Mouse (Mus musculus): ENCODE results near the gene Tpra1.

The Tpra1 gene

GRCm38 (mm10) chr6:88890832-88891231 lies 11.2 kb upstream of the Tpra1 start:
- DNase-seq (ENCODE audit: low read depth, low spot score) = no peak

- no peak for DNase-seq (ENCODE audit: low read depth, low spot score)
Measured at GRCm38 (mm10) chr6:88893559-88893958, 8.5 kb upstream of the Tpra1 start.

GRCm38 (mm10) chr6:88895943-88896342 lies 6.1 kb upstream of the Tpra1 start:
- no peak for DNase-seq (ENCODE audit: low read depth, low spot score)

- DNase-seq (ENCODE audit: low read depth, low spot score) = no peak
Measured at GRCm38 (mm10) chr6:88897246-88897645, 4.8 kb upstream of the Tpra1 start.

- DNase-seq (ENCODE audit: low read depth, low spot score) = peak; percentile 93
Measured at GRCm38 (mm10) chr6:88898534-88899048, 3.5 kb upstream of the Tpra1 start, which contains the start of gene Mcm2. Gene Mcm2 (minus strand): TSS chr6:88898780.

- no peak for DNase-seq (ENCODE audit: low read depth, low spot score)
Measured at GRCm38 (mm10) chr6:88899086-88899485, 3.0 kb upstream of the Tpra1 start.

- no peak for DNase-seq (ENCODE audit: low read depth, low spot score)
Measured at GRCm38 (mm10) chr6:88899628-88900027, 2.4 kb upstream of the Tpra1 start.

GRCm38 (mm10) chr6:88901471-88901870 lies 580 bp upstream of the Tpra1 start:
- DNase-seq (ENCODE audit: low read depth, low spot score) = no peak

- DNase-seq (ENCODE audit: low read depth, low spot score) = no peak
Measured at GRCm38 (mm10) chr6:88903708-88904107, 1.7 kb downstream of the Tpra1 start.

GRCm38 (mm10) chr6:88904456-88904974 lies 2.5 kb downstream of the Tpra1 start:
- no peak for DNase-seq (ENCODE audit: low read depth, low spot score)

GRCm38 (mm10) chr6:88905042-88905441 lies 3.0 kb downstream of the Tpra1 start:
- DNase-seq (ENCODE audit: low read depth, low spot score) = no peak

- DNase-seq (ENCODE audit: low read depth, low spot score) = peak; percentile 61
Measured at GRCm38 (mm10) chr6:88906369-88907108, 4.5 kb downstream of the Tpra1 start.

GRCm38 (mm10) chr6:88909151-88909550 lies 7.1 kb downstream of the Tpra1 start:
- no peak for DNase-seq (ENCODE audit: low read depth, low spot score)

- no peak for DNase-seq (ENCODE audit: low read depth, low spot score)
Measured at GRCm38 (mm10) chr6:88913022-88913421, 11.0 kb downstream of the Tpra1 start.

GRCm38 (mm10) chr6:88913440-88913839 lies 11.4 kb downstream of the Tpra1 start:
- no peak for DNase-seq (ENCODE audit: low read depth, low spot score)

- DNase-seq (ENCODE audit: low read depth, low spot score) = no peak
Measured at GRCm38 (mm10) chr6:88914799-88915198, 12.7 kb downstream of the Tpra1 start.

GRCm38 (mm10) chr6:88915510-88915909 lies 13.5 kb downstream of the Tpra1 start:
- DNase-seq (ENCODE audit: low read depth, low spot score) = no peak

- DNase-seq (ENCODE audit: low read depth, low spot score) = peak; percentile 64
Measured at GRCm38 (mm10) chr6:88916153-88916552, 14.1 kb downstream of the Tpra1 start.

GRCm38 (mm10) chr6:88918802-88919201 lies 16.8 kb downstream of the Tpra1 start:
- DNase-seq (ENCODE audit: low read depth, low spot score) = no peak

GRCm38 (mm10) chr6:88924502-88925275 lies 22.6 kb downstream of the Tpra1 start:
- no peak for DNase-seq (ENCODE audit: low read depth, low spot score)

GRCm38 (mm10) chr6:88925640-88926205 lies 23.7 kb downstream of the Tpra1 start:
- no peak for DNase-seq (ENCODE audit: low read depth, low spot score)

GRCm38 (mm10) chr6:88926870-88927269 lies 24.8 kb downstream of the Tpra1 start:
- DNase-seq (ENCODE audit: low read depth, low spot score) = no peak

All from retina, postnatal 7 days (tissue).